In the genomic region with DNA sequence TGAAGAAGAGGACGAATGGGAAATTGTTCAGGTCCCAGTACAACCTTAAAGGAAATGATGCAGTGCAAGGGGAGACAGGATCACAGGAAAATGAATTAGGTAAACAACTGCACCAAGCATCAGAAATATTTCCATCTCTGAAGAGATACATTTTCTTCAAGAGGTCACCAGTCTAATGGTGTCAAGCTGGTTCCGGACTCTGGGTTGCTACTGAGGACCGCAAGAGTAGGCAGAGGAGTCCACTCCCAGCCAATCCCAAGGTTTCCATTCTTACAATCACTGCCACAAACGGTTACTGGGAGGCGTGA, we compare ENCODE assay signal across 8 mouse cellular contexts. TPM values are rescaled to one million over a fixed set of nuclear protein-coding genes. Genes with fewer than 3 reads are reported as not detected.
DNase-seq lines count a peak whose midpoint lies in the region; ATAC-seq and TF ChIP-seq lines count a peak whose summit lies in the region.

No protein-coding gene starts in this region.

- H3K9me3 ChIP-seq in heart, embryonic 15.5 days (replicated peaks) = no peaks in the 10 kb centered on the region
- no peaks in the 10 kb centered on the region for H3K9me3 ChIP-seq in ES-E14 (ENCODE audit: control insufficient read depth, insufficient read depth, low read depth, low read length)
- H3K9me3 ChIP-seq in hindbrain, embryonic 10.5 days = no peaks in the 10 kb centered on the region
- H3K9me3 ChIP-seq in midbrain, embryonic 11.5 days (ENCODE audit: control insufficient read depth, low read length) = no peaks in the 10 kb centered on the region

- 0 out of 2 replicates have a peak, but pooled peaks cover 7% of the 10 kb centered on the region for H3K4me1 ChIP-seq in heart, embryonic 15.5 days (replicated peaks)
- no peaks in the 10 kb centered on the region for H3K4me1 ChIP-seq in ES-E14 (ENCODE audit: control insufficient read depth in 2 of 2, insufficient read depth in 2 of 2, low read length in 2 of 2, poor library complexity in 1 of 2)
- H3K4me1 ChIP-seq in hindbrain, embryonic 10.5 days (replicated peaks) = peaks cover 9% of the 10 kb centered on the region; the same call in 1 of the 2 replicates
- H3K4me1 ChIP-seq in midbrain, embryonic 11.5 days (ENCODE audit: control insufficient read depth, insufficient read depth, low read length) = 0 out of 2 replicates have a peak, but pooled peaks cover 2% of the 10 kb centered on the region

- peak overlapping the region; percentile 78 for H3K4me3 ChIP-seq in heart, embryonic 15.5 days
- H3K4me3 ChIP-seq in ES-E14 (ENCODE audit: insufficient read depth in 1 of 2, low read depth in 1 of 2, low read length in 2 of 2, poor library complexity in 1 of 2, severe bottlenecking in 1 of 2) = peak overlapping the region; percentile 71 to 80
- peak overlapping the region; percentile 86 for H3K4me3 ChIP-seq in hindbrain, embryonic 10.5 days
- peak overlapping the region; percentile 80 for H3K4me3 ChIP-seq in midbrain, embryonic 11.5 days (ENCODE audit: low read depth, low read length)

- WGBS in heart, embryonic 15.5 days = 5% methylated on average over 5 of the region's 5 CpGs
- 3% methylated on average over 5 of the region's 5 CpGs for WGBS in hindbrain, embryonic 10.5 days
- WGBS in midbrain, embryonic 11.5 days = 5% methylated on average over 5 of the region's 5 CpGs

- peak overlapping the region; percentile 100 for H3K4me2 ChIP-seq in heart, embryonic 15.5 days
- H3K4me2 ChIP-seq in midbrain, embryonic 11.5 days = peak overlapping the region; percentile 98

- H3K27ac ChIP-seq in heart, embryonic 15.5 days = peak overlapping the region; percentile 60; the same call in 1 of the 2 replicates
- no peak overlapping the region for H3K27ac ChIP-seq in ES-E14 (ENCODE audit: insufficient read depth, low read depth, low read length, poor library complexity, severe bottlenecking)
- H3K27ac ChIP-seq in hindbrain, embryonic 10.5 days = peak overlapping the region; percentile 89
- no peak overlapping the region for H3K27ac ChIP-seq in midbrain, embryonic 11.5 days (ENCODE audit: low read depth, low read length)

- no peak for ATAC-seq in heart, embryonic 15.5 days (replicated peaks; ENCODE audit: insufficient number of reproducible peaks, insufficient read depth, low FRiP score, low read depth)
- no peak for ATAC-seq in midbrain, embryonic 11.5 days (ENCODE audit: low FRiP score)

- DNase-seq in heart, postnatal 4 days = no peak
- no peak for DNase-seq in ES-E14 (ENCODE audit: low read depth, low spot score)
- no peak for DNase-seq in hindbrain, embryonic 10.5 days (ENCODE audit: low spot score)
- DNase-seq in midbrain, embryonic 11.5 days (ENCODE audit: low spot score, missing footprints) = peak; percentile 94
- DNase-seq in cerebellum, adult 8-10 months = no peak
- no peak for DNase-seq in right cerebral cortex, adult 18-20 months
- DNase-seq in kidney, postnatal 4 days = no peak

- H3K9ac ChIP-seq in heart, embryonic 15.5 days = peak overlapping the region; percentile 60
- H3K9ac ChIP-seq in ES-E14 (ENCODE audit: insufficient read depth, low read depth, low read length, poor library complexity, severe bottlenecking) = peak overlapping the region; percentile 69; the same call in 1 of the 2 replicates
- H3K9ac ChIP-seq in midbrain, embryonic 11.5 days (ENCODE audit: low read length) = peak overlapping the region; percentile 85

- H3K36me3 ChIP-seq in heart, embryonic 15.5 days = no peaks in the 10 kb centered on the region
- H3K36me3 ChIP-seq in ES-E14 (ENCODE audit: control insufficient read depth, insufficient read depth, low read length, poor library complexity, severe bottlenecking) = no peaks in the 10 kb centered on the region
- H3K36me3 ChIP-seq in hindbrain, embryonic 10.5 days = no peaks in the 10 kb centered on the region
- H3K36me3 ChIP-seq in midbrain, embryonic 11.5 days (ENCODE audit: control insufficient read depth, insufficient read depth, low read length) = no peaks in the 10 kb centered on the region

- in situ Hi-C loops in ES-E14 (cut with MboI; ENCODE audit: low sequenced_read_pairs in 2 of 2, unreplicated experiment in 2 of 2) = no loop called here

- peaks cover 6% of the 10 kb centered on the region; the same call in 1 of the 2 replicates for H3K27me3 ChIP-seq in heart, embryonic 15.5 days
- H3K27me3 ChIP-seq in hindbrain, embryonic 10.5 days (ENCODE audit: insufficient read depth, poor library complexity, severe bottlenecking) = peaks cover 21% of the 10 kb centered on the region
- H3K27me3 ChIP-seq in midbrain, embryonic 11.5 days (ENCODE audit: control insufficient read depth, insufficient read depth, low read length) = no peaks in the 10 kb centered on the region

TF ChIP-seq in ES-E14, 5 proteins besides CTCF, POLR2A, EP300 and RAD21:
- no peak for TF ChIP-seq ZNF384 (IDR thresholded peaks at IDR 0.05; ENCODE audit: low read depth, low read length)
- no peak for TF ChIP-seq CHD2 (IDR thresholded peaks at IDR 0.05; ENCODE audit: low read depth, low read length)
- TF ChIP-seq HCFC1 (IDR thresholded peaks at IDR 0.05; ENCODE audit: borderline replicate concordance, insufficient read depth, low read length) = no peak
- TF ChIP-seq MAFK (IDR thresholded peaks at IDR 0.05; ENCODE audit: insufficient read depth, low read depth, low read length) = no peak
- TF ChIP-seq ZC3H11A (IDR thresholded peaks at IDR 0.05; ENCODE audit: borderline replicate concordance, low read depth, low read length) = no peak

RNA-seq across cellular contexts. Expression of gene Ccser1, which starts 0.5 kb away (rescaled TPM):
- polyA plus RNA-seq in heart, embryonic 15.5 days (2015; fragmentation: Nextera tagmentation; extraction: Ambion mirVana) = 2.2 and 3.8 TPM in 2 replicates
- 1 to 10 TPM; 4.9 to 5.6 TPM for total RNA-seq in heart, postnatal 4 days (2021)
- 4.1 and 4.2 TPM in 2 replicates for total RNA-seq in ES-E14 (2012; rRNA removed)
- polyA plus RNA-seq in hindbrain, embryonic 10.5 days (2016; fragmentation: Nextera tagmentation; extraction: Ambion mirVana) = 2.2 and 6.2 TPM in 2 replicates
- polyA plus RNA-seq in midbrain, embryonic 11.5 days (2014; fragmentation: Nextera tagmentation; extraction: Ambion mirVana) = 5.7 and 6.1 TPM in 2 replicates

Comparison
In these comparisons a context has a peak if more than half of its experiments do, and no peak if none do; other contexts are left out.
1. H3K27ac ChIP-seq: peak in heart, embryonic 15.5 days (single experiment) and hindbrain, embryonic 10.5 days (single experiment); none in ES-E14 (single experiment) and midbrain, embryonic 11.5 days (single experiment).
2. Peak in every context shown above with its lines, with median percentiles within 50 percentile points of each other: H3K4me3 ChIP-seq and H3K9ac ChIP-seq.